Mouse (Mus musculus) cerebellum, adult 11-12 months (tissue): ENCODE measurements at regions not wholly inside any gene's neighbourhood (a gene's known extent, or its start where the extent isn't known, plus 50 kb on each side); places are given as distances from the start of the nearest gene placed in this dataset.

Experiments used
- DNase-seq: peaks from one replicate; pipeline ENCODE4 v3.0.0; 2022

DNA sequence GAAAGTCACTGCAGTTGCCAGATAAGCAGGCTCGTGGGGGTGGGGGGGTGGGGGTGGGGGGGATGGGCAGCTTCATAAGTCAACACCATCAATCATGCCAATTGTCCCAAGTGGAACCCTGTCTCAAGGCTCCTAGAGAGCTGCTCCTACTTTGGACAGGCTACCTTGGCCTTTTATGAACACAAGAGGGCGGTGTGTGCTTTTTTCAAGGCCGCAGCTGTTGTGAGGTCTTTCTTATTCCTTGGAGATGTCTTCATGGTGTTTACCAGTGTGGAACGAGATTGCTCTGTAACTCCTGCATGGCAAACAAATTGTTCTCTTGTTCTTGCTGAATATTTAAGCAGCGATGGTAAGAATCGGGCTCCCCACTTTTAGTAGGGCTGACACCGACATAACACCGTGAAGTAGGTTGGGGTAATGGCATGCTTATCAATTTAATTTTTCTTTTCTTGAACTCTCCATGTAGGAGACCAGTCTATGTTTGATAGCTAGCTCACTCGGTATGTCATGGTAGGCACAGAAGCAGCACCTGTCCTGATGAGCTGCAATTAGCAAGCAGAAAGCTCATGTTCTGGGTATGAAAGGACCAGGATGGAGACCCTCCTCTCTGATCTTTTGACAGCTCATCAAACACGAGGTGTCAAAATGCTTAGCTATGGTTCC lies 118.7 kb upstream of the Nmur2 start:
- peak; percentile 4 for DNase-seq

DNA sequence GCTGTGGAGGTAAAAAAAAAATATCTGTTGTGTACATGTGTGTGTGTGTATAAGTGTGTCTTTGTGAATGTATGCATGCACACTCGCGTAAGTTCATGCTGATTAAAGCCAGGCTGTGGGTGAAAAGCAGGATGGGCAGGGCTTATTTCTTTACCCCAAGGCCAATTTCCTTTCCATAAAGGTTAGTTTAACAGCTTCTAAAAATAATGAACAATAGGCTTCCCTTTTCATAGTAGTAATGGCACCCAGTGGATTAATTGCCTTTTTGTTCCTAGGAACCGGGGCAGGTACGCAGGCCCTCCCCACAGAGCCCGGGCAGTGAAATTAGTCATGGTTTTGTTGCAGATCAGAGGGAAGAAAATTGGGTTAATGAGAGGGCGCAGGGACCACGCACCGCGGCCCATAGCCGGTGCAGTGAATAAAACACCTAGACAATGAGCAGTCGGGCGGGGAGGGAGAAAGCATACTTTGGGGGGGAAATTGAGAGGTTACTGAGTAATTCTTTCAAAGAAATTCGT lies 110.1 kb upstream of the Nmur2 start:
- DNase-seq: no peak

DNA sequence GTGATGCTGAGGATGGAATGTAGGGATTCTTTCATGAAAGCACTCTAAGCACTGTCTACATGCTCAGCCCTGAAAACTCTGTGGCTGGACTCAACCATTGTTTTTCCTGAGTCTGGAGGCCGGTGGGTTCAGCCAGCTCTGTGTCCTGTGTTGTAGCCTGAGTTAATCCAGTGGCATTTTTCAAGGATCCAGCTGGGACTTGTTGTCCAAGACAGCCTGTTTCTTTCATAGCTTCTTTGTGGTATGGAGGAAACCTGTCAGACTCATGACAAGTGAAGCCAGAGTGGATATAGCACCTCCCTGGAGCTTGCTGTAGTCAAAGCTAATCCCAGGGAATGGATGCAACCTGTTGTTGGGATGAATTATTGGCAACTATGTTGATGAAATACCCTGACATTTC lies 108.9 kb upstream of the Nmur2 start:
- DNase-seq: no peak

DNA sequence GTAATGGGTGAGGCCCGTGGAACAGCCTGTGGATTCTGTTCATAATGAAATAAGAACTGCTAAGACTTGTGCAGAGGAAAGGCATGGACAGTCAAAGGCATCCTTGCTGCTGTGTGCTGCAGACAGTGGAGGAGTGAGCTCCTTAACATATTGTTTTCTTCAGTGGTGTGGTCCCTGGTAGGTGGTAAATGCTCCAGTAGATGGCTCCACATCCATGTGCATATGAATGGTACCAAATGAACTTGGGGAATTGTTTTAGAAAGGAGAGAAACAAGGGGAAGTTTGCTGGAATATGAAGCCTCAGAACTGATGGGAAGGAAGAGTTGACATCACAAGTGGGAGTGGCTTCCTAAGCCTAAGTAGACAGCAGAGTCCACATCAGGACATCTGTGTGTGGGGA lies 108.1 kb upstream of the Nmur2 start:
- no peak for DNase-seq

DNA sequence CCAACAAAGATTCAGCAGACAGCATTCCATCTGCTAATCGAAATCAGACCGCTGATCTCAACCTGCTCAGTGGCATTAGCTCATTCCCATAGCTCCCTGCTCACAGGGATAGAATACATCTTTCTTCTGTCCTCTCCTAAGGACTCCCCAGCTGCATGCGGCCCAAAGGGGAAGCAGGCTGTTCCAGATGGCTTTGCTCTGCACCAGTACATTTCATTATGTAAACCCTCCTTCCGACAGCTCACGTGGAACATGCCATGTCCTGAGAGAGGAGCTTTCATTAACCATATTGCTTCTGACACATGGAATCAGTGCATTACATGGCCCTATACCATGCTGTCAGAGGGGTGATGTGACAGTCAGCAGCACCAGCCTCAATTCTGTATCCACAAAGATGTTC lies 105.9 kb upstream of the Nmur2 start:
- DNase-seq: no peak

DNA sequence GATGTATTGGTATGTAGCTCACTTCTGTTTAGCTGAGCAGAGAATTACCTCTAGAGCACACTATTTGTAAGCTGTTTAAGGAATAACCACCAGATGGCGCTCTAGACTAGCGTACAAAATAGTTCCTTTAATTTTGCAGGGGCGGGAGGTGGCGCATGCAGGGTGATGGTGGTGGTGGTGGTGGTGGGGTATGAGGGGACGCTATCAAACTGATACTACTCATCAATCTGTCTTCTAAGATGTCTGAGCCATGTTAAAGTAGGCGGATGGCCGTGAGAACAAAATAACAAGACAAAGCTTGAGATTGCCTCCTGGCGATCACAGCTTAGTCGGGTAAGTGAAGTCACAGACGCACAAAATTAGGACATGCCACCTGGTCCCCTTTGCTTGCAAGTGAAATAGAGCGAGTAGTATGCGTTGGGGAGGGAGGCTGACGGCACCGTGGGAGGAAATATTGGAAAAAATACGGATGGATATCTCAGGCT lies 90.6 kb upstream of the Nmur2 start:
- DNase-seq: no peak

DNA sequence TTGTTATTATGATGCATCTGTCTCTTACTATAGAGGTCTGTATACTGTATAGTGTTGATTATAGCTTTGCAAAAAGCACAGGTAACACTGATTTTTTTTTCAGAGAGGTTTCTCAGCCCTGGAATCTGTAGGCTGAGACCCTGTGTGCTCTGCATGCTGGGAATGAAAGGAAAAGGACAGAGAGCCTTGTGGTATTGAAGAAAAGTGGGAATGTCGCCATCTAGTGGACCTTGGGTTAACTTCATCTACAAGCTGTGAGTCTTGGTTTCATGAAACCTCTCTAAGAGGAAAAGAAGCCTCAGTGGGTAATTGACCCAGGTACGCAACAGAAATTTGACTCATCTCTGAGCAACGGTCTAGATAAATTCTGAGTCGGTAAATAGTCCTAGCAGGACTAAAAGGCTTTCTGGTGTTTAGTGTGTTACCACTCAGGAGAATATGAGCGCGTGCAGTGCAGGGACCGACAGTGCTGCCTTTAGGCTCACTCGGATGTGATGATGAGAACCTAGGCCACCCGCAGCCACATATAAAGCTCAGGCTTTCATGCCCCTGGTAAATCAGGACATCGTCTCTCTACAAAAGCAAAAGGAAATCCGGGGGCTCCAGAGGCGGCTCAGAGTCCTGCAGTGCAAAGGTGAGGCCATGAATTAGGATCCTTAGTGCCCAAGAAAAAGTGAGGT lies 75.9 kb upstream of the Nmur2 start:
- DNase-seq: no peak

DNA sequence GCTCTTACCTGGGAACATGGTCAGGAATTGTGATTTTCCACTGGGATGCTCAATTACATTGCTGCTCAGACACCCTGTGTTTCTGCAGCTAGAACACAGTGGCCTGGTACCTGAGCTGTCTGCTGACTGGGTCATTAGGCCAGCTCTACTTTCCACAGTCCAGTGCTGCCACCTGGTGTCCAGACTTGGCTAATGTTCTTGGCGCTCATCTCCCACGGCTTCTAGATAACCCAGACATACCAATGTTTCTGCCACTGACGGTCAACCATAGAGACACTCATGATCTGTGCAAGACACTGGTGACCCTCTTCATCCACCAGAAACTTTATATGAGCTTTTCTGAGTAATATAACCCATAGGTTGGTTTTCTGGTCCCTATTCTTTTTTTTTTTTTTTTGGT lies 67.1 kb upstream of the Nmur2 start:
- peak; percentile 45 for DNase-seq

DNA sequence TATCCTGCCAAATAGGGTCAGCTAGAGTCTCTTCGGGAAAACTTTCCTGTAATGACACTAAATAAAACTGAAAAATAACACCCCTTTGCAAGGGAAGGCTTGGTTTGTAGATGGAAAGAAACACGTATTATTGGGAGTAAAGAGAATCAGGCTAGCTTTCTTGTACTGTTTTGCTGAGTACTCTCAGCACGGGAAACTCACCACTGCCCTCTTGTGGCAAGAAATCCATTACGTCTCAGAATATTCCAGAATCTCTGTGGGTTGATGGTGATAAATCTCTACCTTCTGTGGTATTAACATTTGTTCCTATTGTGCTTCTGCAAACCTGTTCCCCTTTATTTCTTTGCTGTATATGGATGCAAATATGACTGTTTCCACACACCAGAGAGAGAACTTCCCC lies 64.8 kb upstream of the Nmur2 start:
- DNase-seq: peak; percentile 3

DNA sequence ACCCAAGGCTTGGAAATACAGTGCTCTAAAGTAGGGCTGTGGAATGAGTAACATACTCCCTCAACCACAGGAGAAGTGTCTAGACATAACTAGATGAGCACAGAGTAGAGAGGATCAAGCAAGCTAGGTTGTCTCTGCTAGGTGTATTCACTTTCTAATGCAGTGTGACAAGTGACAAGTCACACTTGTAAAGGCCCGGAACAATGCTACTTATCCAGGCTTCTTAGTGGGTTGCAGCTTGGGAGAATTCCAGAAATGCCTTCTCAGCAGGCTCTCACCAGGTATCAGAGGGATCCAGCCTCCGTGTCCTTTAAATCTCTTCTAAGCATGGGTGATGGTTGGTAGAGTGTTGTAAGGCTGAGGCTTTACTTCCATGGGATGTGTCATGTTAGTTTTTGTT lies 52.1 kb upstream of the Nmur2 start:
- DNase-seq: no peak
